Mouse (Mus musculus): ENCODE data around the gene Slc5a6. TPM values are rescaled to one million over a fixed set of nuclear protein-coding genes. Genes with fewer than 3 reads are reported as not detected.

The Slc5a6 gene
- total RNA-seq (2023), result 8.3 TPM

GRCm38 (mm10) chr5:31048763-31049641, at the start of gene Slc5a6:
Gene Slc5a6, minus strand, starts transcription at chr5:31048924.

GRCm38 (mm10) chr5:31054261-31055215, 5.8 kb upstream of the Slc5a6 start, which contains the start of gene Cad:
Gene Cad, plus strand, starts transcription at chr5:31054780.

DNA sequence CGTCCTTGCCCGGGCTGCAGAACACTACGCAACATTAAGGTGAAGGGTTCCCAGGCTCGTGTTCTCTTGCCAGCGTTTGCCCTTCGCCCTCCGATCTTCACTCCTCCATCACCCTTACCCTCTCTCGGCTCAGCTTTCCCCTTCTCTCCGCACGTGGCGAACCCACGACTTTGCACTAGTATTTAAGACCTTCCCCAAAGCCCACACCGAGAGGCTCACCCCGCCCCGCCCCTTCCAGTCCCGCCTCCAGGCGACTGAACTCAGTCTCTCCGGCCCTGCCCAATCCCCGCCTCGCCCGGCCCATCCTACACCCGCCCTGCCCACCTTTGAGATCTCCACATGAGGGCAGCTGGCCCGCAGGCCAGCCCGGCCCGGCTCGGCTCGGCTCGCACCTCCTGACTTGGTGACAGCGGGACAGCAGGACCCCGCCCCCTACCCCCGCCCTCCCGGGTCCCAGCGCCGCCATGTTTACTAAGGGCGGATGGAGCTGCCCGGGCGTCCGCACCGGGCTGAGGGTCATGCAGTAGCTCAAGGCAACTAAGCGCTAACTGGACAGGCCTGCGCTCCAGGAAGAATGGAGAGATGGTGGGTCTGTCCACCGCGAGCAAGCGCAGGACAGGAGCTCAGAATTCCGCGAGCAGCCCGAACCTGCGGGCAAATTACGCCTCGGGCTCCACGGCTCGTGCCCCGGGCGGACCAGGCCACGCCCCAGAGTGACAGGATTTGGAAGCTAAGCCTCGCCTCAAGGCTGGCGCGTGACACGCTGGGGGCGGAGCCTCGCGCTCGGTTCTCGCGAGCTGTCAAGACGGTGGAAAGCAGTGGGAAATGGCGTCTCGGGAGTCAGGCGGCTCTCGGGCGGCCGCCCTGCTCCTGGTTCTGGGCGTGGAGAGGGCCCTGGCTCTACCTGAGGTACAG, 619 bp downstream of the Slc5a6 start, which contains the start of gene Atraid:
Gene Atraid (plus strand): TSS at position 465 of the 915 bp plus-strand sequence.

Other genes with a start within 250 kb of the Slc5a6 start
- gene Mapre3, start 234.3 kb downstream of the Slc5a6 start, total RNA-seq (2023), result 16.6 TPM
- gene Tmem214, start 180.9 kb downstream of the Slc5a6 start, total RNA-seq (2023), result 36.4 TPM
- gene Agbl5, start 160.2 kb downstream of the Slc5a6 start, total RNA-seq (2023), result 13.4 TPM
- 142 TPM for gene Ost4, start 141.1 kb downstream of the Slc5a6 start, total RNA-seq (2023)
- gene Emilin1, start 135.5 kb downstream of the Slc5a6 start, total RNA-seq (2023), result 4.6 TPM
- gene Khk, start 127.5 kb downstream of the Slc5a6 start, total RNA-seq (2023), result 19.2 TPM
- not detected for gene Cgref1, start 103.3 kb downstream of the Slc5a6 start, total RNA-seq (2023)
- gene Preb, start 88.6 kb downstream of the Slc5a6 start, total RNA-seq (2023), result 180 TPM
- gene Tcf23, start 80.3 kb downstream of the Slc5a6 start, total RNA-seq (2023), result not detected
- gene Atraid, start 612 bp downstream of the Slc5a6 start, total RNA-seq (2023), result 26.5 TPM
- 53.8 TPM for gene Cad, start 5.9 kb upstream of the Slc5a6 start, total RNA-seq (2023)
- gene Dnajc5g, start 57.4 kb upstream of the Slc5a6 start, total RNA-seq (2023), result not detected
- not detected for gene Slc30a3, start 59.3 kb upstream of the Slc5a6 start, total RNA-seq (2023)
- not detected for gene Trim54, start 67.8 kb upstream of the Slc5a6 start, total RNA-seq (2023)
- not detected for gene Ucn, start 89.9 kb upstream of the Slc5a6 start, total RNA-seq (2023)
- gene Mpv17, start 105.3 kb upstream of the Slc5a6 start, total RNA-seq (2023), result 16.1 TPM
- gene Gm29609, start 131.0 kb upstream of the Slc5a6 start, total RNA-seq (2023), result 2.9 TPM
- 166 TPM for gene Gtf3c2, start 131.2 kb upstream of the Slc5a6 start, total RNA-seq (2023)
- gene Snx17, start 144.3 kb upstream of the Slc5a6 start, total RNA-seq (2023), result 57.0 TPM
- 43.7 TPM for gene Eif2b4, start 144.5 kb upstream of the Slc5a6 start, total RNA-seq (2023)
- gene Zfp513, start 153.4 kb upstream of the Slc5a6 start, total RNA-seq (2023), result 21.2 TPM
- gene Ppm1g, start 171.8 kb upstream of the Slc5a6 start, total RNA-seq (2023), result 153 TPM
- 150 TPM for gene Nrbp1, start 191.9 kb upstream of the Slc5a6 start, total RNA-seq (2023)
- gene Gm9970, start 192.3 kb upstream of the Slc5a6 start, total RNA-seq (2023), result not detected
- gene Krtcap3, start 202.8 kb upstream of the Slc5a6 start, total RNA-seq (2023), result 25.8 TPM
- 16.6 TPM for gene Ift172, start 242.2 kb upstream of the Slc5a6 start, total RNA-seq (2023)
- gene Fndc4, start 247.2 kb upstream of the Slc5a6 start, total RNA-seq (2023), result 1.3 TPM
- not detected for gene Gckr, start 248.5 kb upstream of the Slc5a6 start, total RNA-seq (2023)